Mouse (Mus musculus) T-cell, adult 66 days (primary cell): ENCODE data around the gene Efcab2. TPM values are rescaled to one million over a fixed set of nuclear protein-coding genes. Genes with fewer than 3 reads are reported as not detected.

Experiments
- total RNA-seq, 2 experiments: library from RNA; stranded (reverse); gene quantifications; 3 replicates in 1 of 2; 4 replicates in 1 of 2; pipeline ENCODE4 v1.2.4; 2023

Gene Efcab2
- 1 to 10 TPM; 3.0 to 5.2 TPM for total RNA-seq

DNA sequence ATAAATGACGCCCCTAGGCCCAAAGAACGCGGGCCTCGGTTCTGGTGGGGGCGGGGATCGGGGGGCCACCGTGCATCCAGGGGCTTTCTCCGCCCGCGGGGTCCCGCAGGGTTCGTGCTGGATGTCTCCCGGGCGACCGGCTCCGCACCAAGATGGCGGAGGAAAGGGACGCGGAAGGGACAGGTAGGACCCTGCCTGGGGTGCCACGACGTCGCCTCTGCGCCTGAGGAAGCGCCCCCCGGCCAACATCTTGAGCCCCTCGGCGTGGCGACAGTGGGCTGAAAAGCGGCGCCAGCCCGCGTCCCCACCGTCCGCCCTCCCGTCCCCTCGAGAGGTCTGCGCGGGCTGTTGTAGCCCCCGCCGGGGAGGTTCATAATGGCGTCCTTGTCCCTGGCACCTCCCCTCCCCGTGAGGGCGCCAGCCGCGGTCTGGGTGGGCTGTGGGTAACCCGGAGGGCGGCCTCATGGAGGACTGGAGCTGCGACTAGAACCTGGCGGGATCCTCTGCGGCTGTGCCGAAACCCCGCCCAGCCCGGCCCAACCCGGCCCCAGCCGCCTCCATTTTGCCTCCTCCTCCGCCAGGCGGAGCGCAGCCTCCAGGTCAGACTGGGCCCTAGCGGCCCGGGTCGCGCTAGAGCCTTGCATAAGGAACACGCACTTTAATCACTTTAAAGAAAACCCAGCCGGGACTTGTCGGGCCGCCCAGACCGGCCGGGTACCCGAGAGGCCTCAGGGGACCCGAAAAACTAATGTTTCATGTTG is at the start of gene Efcab2:
Gene Efcab2 (plus strand): TSS at position 135 of the 761 bp plus-strand sequence.

DNA sequence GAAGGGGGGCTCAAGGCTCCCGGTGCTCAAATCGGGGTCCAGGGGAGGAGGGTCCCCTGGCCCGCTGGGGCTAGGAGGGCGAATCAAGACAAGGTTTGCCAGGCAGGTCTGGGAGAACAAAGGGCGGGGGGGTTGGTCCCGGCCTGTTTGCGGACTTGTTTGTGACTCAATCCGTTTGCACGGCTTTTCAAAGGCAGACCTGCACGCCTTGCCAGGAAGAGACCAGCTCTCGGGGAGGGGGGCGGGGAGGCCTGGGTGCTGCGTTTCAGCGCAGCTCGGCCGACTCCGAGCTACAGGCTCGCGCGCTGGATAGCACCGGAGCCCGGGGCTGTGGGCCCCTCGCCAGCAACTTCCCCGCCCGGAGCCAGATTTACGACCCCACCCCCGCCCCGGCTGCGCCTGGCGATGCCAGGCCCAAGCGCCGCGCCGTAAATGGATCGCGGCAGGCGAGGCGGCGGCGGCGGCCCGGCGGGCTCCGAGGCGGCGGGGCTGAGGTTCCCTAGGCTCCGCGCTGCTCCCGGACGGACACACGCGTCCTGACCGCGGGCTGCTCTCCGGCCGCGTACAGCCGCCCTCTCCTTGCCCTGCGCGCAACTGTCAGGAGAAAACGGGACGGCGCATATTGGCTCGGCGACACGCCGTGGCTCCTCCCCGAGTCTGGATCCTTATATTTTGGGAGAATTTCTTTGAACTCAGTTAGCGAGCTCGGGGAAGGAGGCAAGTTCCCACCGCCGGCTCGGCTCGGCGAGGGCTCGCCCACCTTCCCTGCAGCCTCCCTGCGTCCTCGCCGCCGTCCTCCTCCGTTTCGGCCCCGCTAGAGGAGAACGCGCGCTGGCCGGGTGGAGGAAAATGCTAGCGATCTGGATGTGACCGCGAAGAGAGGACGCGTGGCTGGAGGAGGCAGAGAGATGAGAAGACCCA is 122.8 kb downstream of the Efcab2 start, which contains the start of gene Kif26b:
Gene Kif26b (plus strand): TSS at position 695 of the 921 bp plus-strand sequence.

Other genes with a start within 250 kb of the Efcab2 start
- gene Desi2, start 218.7 kb upstream of the Efcab2 start, total RNA-seq = 10 to 100 TPM; 22.5 to 26.4 TPM
- gene Cox20, start 87.0 kb upstream of the Efcab2 start, total RNA-seq = 10 to 100 TPM; 53.8 to 55.0 TPM
- gene Hnrnpu, start 68.3 kb upstream of the Efcab2 start, total RNA-seq = 100 to 1,000 TPM; 610 to 624 TPM
- under 1 TPM; 0.12 to 0.23 TPM for gene Kif26b, start 123.0 kb downstream of the Efcab2 start, total RNA-seq